Mouse (Mus musculus) right cerebral cortex, postnatal 10 days (tissue): ENCODE results near the gene Wdr13.

Experiments
- DNase-seq, 2 experiments: peaks; one replicate each; pipeline ENCODE4 v3.0.0; 2021; ENCODE audit warnings: low spot score in 2 of 2

Gene Wdr13

DNA sequence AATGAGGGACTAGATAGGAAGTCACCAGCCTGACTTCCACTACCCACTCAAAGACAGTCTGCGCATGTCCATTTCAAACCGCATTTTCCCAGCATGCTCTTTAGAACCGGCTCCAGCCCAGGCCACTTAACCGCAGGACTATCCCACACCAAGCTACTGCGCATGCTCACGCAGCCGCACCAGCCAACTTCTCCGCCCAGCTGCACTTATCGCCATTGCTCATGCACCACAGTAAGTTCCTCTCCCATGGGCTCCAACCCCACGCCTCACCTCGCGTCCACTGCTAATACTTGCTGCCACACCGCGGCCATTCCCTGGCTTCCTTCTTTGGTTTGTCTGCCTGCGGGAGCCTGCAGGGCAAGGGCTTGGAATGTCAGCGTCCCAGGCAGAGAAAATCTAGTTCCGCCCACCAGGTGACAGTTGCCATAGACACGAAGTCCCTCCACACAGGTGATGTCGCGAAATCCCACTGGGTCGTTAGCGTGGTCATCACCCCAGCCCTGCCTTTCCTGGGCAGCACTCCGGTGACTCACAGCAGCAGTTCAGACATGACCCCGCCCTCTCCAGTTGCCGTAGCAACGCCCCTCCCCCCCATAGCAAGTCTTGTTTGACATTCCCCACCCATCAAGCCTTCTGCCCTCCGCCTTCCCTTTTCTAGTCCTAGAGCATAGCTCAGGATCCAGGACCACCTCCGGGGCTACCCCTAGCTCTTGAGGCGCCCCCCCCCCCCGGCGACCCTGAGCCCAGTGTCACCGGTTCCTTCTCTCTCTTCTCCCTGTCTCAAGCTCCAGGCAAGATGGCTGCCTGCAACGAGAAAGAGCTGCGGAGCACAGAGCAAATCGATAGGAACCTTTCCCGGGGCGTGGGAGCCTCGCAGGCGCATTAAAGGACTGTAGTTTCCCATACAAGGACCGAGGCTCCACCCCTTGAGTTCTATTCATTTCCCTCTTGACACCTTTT, at the start of gene Wdr13:
Gene Wdr13, minus strand, starts transcription at position 876 of the 960 bp plus-strand sequence.
- peak; percentile 93 to 94 for DNase-seq

- DNase-seq, result no peak
Measured at GRCm38 (mm10) chrX:8179646-8180045, 47.0 kb upstream of the Wdr13 start.

DNA sequence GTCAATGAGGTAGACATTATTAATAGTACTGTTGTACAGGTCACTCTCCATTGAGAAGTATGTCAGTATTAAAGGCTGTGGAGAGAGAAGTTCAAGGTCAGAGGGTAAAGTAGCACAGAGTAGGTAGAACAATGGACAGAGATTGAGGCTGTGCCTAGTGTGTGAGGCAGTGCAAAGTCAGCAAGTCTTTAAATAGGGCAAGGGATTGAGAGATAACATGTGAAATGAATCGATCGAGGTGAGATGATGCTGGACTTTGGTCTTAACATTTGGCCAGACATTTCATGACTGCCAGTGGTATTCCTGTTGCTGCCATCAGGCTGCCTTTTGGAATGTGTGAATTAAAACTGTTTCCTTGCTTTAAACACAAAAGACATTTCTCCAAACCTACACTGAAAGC, 46.2 kb upstream of the Wdr13 start:
- no peak for DNase-seq

GRCm38 (mm10) chrX:8175504-8176385, 43.1 kb upstream of the Wdr13 start, which contains the start of gene Tbc1d25:
Gene Tbc1d25, minus strand, starts transcription at chrX:8176181.
- peak; percentile 87 to 90 for DNase-seq

DNA sequence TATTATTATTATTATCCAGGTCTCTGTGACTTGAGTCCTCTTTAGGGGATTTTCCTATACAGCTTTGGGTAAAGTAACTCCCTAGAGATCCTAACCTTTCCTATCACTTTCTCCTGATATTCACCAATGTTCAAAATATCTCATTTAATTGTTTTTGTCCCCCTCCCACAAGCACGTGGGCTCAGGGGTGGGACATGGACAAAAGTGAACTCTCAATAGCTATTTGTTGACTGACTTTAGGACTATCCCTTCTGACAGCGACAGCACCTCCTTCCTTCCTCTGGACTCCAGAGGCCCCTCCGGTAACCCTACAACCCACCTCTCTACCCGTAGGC, 42.4 kb upstream of the Wdr13 start:
- no peak for DNase-seq

- DNase-seq, result no peak
Measured at GRCm38 (mm10) chrX:8167716-8168647, 35.3 kb upstream of the Wdr13 start.

GRCm38 (mm10) chrX:8164471-8164870, 31.8 kb upstream of the Wdr13 start:
- no peak for DNase-seq

DNA sequence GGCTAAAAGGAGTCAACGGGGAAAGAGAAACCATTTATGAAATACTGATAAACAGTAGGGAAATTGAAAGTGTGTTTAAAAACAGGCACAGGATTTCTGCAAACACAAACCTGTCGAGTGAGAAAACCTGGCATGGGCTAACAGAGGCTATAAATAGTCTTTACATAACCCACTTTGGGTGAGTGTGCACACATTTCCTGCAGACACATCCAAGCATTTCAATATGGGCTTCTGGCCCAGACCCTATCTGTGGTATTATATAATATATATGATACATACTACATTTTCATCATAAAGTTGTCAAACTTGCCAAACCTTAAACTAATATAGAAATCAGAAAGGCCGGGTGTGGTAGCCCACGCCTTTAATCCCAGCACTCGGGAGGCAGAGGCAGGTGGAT, 30.4 kb upstream of the Wdr13 start:
- no peak for DNase-seq

GRCm38 (mm10) chrX:8145153-8145991, 12.7 kb upstream of the Wdr13 start, which contains the start of gene Rbm3:
Gene Rbm3, minus strand, starts transcription at chrX:8145880.
- DNase-seq, result peak; percentile 93 to 94

DNA sequence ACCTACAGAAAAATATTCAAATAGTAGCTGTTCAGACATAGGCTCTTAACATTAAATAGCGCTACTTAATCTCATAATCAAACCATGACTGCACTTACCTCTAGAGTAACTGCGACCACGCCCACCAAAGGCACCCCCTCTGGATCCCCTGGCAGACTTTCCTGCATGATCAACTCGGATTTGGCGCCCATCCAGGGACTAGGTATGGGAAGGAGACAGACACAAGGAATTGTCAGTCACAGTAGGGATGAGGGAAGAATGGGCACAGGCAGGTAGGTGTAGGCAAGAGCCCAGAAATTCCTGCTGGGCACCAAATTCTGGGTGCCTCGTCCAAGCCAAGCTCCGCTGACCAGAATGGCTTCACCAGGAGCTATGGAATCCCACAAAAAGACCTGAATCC, 11.1 kb upstream of the Wdr13 start:
- DNase-seq, result peak in 1 of 2 experiments; percentile 43

GRCm38 (mm10) chrX:8142948-8143347, 10.3 kb upstream of the Wdr13 start:
- DNase-seq, result no peak

DNA sequence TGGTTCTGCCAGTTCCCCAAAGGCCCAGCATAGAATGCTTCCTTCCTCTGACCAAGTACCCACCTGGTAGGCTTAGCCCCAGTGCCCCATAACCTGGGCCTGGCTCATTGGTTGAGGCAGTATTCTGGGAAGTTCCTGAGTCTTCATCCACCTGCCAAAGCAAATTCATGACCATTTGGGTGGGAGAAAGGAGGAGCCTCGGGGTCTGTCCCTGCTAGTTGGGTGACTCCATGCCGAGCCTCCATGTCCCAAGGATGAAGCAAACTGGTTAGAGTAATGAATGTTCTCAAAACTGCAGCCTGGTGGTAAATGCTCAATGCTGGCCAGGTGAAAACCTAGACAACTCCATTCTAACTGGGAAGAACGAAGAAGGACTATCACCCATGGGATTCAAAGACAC, 8.4 kb upstream of the Wdr13 start:
- DNase-seq, result no peak

- DNase-seq, result no peak
Measured at GRCm38 (mm10) chrX:8140446-8140845, 7.8 kb upstream of the Wdr13 start.

- no peak for DNase-seq
Measured at GRCm38 (mm10) chrX:8139480-8139879, 6.8 kb upstream of the Wdr13 start.

DNA sequence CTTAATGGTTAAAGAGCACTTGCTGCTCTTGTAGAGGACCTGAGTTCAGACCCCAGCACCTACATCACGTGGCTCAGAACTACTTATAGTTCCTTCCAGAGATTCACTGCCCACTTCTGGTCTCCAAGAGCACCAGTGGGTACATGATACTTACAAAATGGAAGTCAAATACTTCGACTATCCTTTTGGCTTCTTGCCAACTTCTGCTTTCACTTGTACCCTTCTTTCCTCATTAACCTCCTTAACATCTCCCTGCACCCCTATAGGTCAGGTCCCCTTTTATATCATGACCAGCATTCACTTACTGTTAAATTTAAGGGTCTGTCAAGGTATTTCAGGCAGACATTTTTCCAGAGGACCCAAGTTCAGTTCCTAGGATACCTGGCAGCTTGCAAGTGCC, 3.2 kb upstream of the Wdr13 start:
- DNase-seq, result no peak

DNA sequence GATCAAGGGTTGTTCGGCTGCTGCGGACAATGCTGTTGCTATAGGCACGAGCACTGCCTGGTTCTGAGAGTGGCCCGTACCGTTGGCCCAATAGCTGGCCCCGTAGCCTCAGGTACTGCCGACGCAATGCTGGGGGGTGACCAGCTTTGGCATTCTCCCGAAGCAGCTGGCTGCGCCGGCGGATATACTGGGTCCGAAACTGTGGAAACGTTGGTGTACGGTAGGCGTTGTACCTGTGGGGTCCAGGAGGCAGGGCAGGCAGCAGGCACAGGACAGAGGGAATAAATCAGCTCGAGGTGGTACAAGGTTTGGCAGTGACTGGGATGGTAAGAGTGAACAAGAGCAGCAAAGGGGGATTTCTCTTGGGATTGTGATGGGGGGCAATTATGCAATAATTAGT, 1.3 kb downstream of the Wdr13 start:
- no peak for DNase-seq

DNA sequence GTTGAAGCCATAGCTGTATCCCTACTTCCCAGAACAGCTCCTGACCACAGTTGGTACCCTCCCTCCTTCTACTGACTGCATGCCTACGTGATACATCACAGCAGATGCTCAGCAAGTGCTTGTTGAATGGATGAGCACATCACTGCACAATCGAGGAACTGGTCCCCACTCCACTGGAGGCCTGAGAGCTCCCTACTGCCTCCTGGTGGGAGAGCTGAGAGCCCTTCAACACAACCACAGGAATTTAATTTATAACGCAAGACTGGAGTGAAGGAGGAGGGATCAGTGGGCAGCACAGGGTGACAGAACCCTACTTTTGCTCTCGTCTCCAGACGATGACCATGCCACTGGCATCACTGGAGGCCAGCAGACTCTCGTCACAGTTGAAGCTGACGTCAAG, 7.5 kb downstream of the Wdr13 start:
- DNase-seq, result no peak

DNA sequence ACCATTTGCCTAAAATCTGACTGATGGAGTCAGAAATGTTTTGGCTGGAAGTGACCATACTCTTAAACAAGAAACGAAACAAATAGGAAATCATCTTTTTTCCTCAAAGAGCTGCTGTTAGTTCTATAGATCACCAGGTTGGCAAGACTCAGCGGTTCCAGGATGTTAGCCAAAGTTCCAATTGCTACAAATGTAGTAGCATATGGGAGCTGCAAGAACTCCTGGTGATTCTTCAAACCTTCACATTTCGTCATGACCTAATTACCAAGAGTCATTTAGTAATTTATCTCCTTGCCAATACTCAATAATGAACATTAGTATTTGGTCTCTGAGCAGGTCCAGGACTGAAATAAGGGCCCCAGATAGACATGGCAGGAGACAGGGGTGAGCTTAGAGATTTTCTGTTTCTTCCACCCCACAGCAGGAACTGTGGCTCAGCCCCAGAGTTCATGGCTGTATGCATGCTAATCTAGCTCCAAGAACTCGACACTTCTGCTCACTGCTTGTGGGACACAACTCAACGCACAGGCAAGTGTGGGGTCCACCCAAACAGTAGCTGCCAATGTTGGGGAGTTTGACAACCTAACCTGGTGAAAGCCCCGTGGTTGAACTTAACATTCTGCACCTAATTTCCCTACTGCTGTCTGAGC, 8.7 kb downstream of the Wdr13 start:
- DNase-seq, result no peak

- no peak for DNase-seq
Measured at GRCm38 (mm10) chrX:8117264-8117663, 15.4 kb downstream of the Wdr13 start.

- DNase-seq, result no peak
Measured at GRCm38 (mm10) chrX:8115275-8115674, 17.4 kb downstream of the Wdr13 start.
